Mouse (Mus musculus) kidney, postnatal 10 days (tissue): ENCODE data around the gene Hamp2.
A peak's percentile ranks its signal among the peaks of the same experiment; 100 is the strongest.

Experiments used
- DNase-seq: peaks from one replicate; pipeline ENCODE4 v3.0.0; 2021; ENCODE audit warnings: mixed read lengths

The Hamp2 gene

DNA sequence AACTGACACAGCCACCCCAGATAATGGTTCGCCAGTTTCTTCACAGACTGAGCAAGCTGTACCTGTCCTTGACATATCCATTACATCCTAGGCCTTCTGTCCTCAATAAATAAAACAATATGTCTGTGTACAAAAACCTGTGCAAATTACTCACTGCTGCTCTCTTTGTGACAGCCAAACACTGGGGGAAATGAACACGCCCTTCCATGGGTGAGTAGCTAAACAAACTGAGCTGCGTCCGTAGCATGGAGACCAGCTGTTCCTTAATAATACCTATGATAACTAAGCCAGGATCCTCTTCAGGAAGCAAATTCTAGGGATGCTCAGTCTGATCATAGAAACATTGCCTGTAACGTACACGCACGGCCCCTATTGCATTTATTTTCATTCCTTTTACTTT, 35.7 kb downstream of the Hamp2 start:
- no peak for DNase-seq

DNA sequence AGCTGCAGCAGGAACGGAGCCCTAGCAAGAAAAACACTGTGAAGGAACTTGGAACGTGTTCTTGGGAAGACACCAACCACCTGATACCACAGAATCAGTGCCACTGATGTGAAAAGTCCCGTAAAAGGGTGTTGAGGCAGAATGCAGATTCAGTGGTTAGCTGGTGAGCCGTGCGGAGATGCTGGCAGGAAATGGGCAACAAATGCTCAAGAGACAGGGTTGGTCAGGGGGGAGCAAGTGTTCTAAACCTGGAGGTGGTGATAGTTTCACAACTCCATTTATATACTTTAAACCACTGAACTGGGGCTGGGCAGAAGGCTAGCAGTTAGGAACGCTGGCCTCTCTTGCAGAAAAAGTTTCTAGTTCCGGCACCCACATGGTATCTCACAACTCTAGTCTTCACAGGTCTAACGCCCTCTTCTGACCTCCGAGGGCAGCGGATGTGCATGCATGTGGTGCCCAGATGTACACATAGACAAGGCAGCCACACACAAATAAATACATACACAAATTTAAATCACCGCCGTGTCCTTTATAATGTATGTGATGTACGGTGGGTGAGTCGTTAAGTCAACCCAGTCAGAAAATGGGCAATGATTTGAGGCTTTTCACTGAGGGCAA, 36.8 kb downstream of the Hamp2 start:
- DNase-seq, result no peak

DNA sequence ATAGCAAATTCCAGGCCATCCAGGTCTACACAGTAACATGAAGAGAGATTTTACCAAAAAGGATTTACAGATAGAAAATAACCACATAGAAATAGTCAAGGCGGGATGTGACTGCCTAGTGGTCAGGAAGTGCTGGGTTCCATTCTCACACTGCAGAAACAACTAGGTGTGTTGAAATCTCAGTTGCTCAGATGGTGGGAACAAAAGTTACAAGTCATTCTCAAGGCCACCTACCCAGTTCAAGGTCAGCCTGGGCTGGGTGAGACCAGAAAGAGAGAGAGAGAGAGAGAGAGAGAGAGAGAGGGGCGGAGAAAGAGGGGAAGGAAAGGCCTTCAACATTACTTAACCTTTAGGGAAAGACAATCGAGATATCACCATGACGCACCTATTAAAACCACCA, 37.6 kb downstream of the Hamp2 start:
- no peak for DNase-seq

DNA sequence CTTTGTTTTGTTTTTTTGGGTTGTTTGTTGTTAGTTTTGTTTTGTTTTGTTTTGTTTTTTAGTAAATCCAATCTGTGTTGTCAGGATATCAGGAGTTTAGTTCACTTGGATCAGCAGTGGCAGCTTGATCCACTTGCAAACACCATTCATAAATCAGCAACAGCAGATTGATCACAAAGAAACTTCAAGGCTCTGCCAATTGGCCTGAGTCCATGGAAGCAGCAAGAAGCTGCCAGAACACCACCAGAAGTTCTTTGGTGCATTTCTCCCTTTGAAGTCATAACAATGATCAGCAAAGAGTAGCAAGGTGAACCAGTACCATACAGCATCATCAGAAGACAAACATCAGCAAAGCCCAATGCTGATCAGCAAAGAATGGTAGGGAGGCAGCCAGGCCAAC, 40.4 kb downstream of the Hamp2 start:
- DNase-seq, result no peak

DNA sequence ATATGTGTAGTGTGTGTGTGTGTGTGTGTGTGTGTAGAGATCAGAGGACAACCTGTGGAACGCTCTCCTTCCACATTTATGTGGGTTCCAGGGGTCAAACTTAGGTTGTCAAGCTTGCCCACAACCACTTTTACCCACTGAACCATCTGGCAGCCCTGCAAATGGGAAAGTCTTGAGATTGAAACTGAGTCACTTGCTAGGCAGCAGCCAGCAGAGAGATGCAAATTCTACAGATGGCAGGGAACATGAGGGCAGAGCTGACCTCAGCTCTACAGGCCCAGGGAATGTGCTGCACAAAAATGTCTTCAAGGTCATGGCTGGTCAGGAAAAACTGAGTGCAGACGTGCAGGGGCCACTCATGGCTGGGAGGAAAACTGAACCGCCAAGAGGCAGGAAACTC, 43.1 kb downstream of the Hamp2 start:
- no peak for DNase-seq

DNA sequence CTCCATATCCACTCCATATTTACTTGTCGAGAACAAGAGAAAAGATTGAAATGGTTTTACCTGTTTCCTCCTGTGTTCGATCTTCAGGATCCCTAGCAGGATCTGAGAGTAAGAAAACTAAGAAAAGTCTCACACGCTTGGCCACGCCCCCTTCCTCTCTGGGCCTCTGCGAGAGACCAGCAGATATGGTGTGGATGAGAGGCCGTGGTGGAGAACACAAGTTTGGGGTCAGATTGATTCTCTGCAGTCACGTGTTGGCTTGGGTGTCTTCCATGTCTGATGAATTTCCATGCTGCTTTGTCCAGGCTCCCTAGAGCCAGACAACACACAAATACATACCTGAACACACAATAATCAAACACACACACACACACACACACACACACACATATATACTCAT, 44.3 kb downstream of the Hamp2 start, which contains the start of gene Cd22:
Gene Cd22 (minus strand): TSS at position 167 of the 400 bp plus-strand sequence.
- DNase-seq, result no peak

DNA sequence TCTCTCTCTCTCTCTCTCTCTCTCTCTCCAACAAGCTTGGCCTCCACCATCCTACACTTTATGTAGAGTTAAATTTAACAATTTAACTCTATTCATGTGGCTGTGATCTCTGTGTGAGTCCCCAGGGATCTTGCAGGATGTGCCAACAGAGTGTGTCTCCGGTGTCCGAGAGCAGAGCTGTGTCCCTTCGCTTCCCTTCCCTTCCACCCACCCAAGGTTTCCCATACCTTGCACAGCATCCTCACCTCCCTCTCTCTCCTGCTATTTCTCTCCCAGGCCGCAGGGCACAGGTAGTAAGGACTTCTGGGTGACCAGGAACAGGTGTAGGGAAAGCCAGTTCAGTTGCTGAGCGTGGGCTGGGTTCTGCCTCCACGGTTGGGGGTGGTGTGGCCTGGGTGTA, 45.5 kb downstream of the Hamp2 start:
- no peak for DNase-seq

DNA sequence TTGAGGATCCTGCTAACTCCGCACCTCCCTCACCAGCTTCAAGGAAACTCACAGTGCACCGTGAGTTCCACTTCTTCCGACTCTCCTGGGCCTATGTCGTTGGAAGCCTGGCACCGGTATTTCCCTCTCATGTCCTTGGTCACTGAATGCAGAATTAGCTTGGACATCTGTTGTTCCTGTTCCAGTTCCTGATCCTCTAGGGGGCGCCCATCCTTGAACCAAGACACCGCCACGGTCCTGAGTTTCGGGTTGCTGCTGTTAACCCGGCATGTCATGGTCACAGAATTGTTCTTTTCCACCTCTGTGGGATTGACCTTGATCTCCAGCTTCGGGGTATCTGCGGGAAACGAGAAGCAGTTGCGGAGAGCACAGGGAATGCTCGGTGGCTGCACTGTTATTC, 51.4 kb downstream of the Hamp2 start:
- DNase-seq, result peak; percentile 90
